Mouse (Mus musculus): ENCODE data around the gene Smoc2.

Smoc2 gene

GRCm38 (mm10) chr17:14279966-14280300 is 627 bp downstream of the Smoc2 start:
- DNase-seq (ENCODE audit: low spot score) = no peak

GRCm38 (mm10) chr17:14280425-14280833 is 1.1 kb downstream of the Smoc2 start:
- peak; percentile 67 for DNase-seq (ENCODE audit: low spot score)

GRCm38 (mm10) chr17:14288015-14288616 is 8.8 kb downstream of the Smoc2 start:
- DNase-seq (ENCODE audit: low spot score) = peak; percentile 94

- DNase-seq (ENCODE audit: low spot score) = no peak
These were observed 14.3 kb downstream of the Smoc2 start for GRCm38 (mm10) chr17:14293617-14294016.

GRCm38 (mm10) chr17:14295146-14295545 is 15.8 kb downstream of the Smoc2 start:
- no peak for DNase-seq (ENCODE audit: low spot score)

- DNase-seq (ENCODE audit: low spot score) = no peak
These were observed 21.1 kb downstream of the Smoc2 start for GRCm38 (mm10) chr17:14300361-14300760.

GRCm38 (mm10) chr17:14301491-14302344 is 22.4 kb downstream of the Smoc2 start:
- DNase-seq (ENCODE audit: low spot score) = no peak

- peak; percentile 63 for DNase-seq (ENCODE audit: low spot score)
These were observed 23.1 kb downstream of the Smoc2 start for GRCm38 (mm10) chr17:14302356-14302755.

- no peak for DNase-seq (ENCODE audit: low spot score)
These were observed 24.4 kb downstream of the Smoc2 start for GRCm38 (mm10) chr17:14303722-14304121.

- DNase-seq (ENCODE audit: low spot score) = no peak
These were observed 30.6 kb downstream of the Smoc2 start for GRCm38 (mm10) chr17:14309884-14310283.

GRCm38 (mm10) chr17:14312440-14312839 is 33.1 kb downstream of the Smoc2 start:
- DNase-seq (ENCODE audit: low spot score) = no peak

GRCm38 (mm10) chr17:14314308-14314707 is 35.0 kb downstream of the Smoc2 start:
- no peak for DNase-seq (ENCODE audit: low spot score)

- no peak for DNase-seq (ENCODE audit: low spot score)
These were observed 37.2 kb downstream of the Smoc2 start for GRCm38 (mm10) chr17:14316536-14316935.

GRCm38 (mm10) chr17:14317439-14317838 is 38.1 kb downstream of the Smoc2 start:
- DNase-seq (ENCODE audit: low spot score) = no peak

GRCm38 (mm10) chr17:14326156-14326555 is 46.9 kb downstream of the Smoc2 start:
- DNase-seq (ENCODE audit: low spot score) = no peak

- no peak for DNase-seq (ENCODE audit: low spot score)
These were observed 48.7 kb downstream of the Smoc2 start for GRCm38 (mm10) chr17:14328037-14328436.

GRCm38 (mm10) chr17:14330498-14330897 is 51.2 kb downstream of the Smoc2 start:
- DNase-seq (ENCODE audit: low spot score) = no peak

- no peak for DNase-seq (ENCODE audit: low spot score)
These were observed 60.7 kb downstream of the Smoc2 start for GRCm38 (mm10) chr17:14339932-14340557.

- DNase-seq (ENCODE audit: low spot score) = no peak
These were observed 61.4 kb downstream of the Smoc2 start for GRCm38 (mm10) chr17:14340736-14341135.

- DNase-seq (ENCODE audit: low spot score) = no peak
These were observed 63.2 kb downstream of the Smoc2 start for GRCm38 (mm10) chr17:14342511-14342910.

- DNase-seq (ENCODE audit: low spot score) = no peak
These were observed 64.1 kb downstream of the Smoc2 start for GRCm38 (mm10) chr17:14343442-14343841.

- DNase-seq (ENCODE audit: low spot score) = no peak
These were observed 66.2 kb downstream of the Smoc2 start for GRCm38 (mm10) chr17:14345556-14345955.

GRCm38 (mm10) chr17:14346891-14347290 is 67.6 kb downstream of the Smoc2 start:
- no peak for DNase-seq (ENCODE audit: low spot score)

All from testis, postnatal 10 days (tissue).